Mouse (Mus musculus): ENCODE results near the gene Adm2. TPM values are rescaled to one million over a fixed set of nuclear protein-coding genes. Genes with fewer than 3 reads are reported as not detected.

Adm2 gene
- polyA plus RNA-seq, 1 experiment from 2014 or later, result not detected

- Histone ChIP-seq H3K27me3 (0 out of 2 replicates have a peak, but pooled peaks cover 4% of the 10 kb centered on the region), H3K4me3 (replicated peaks) (peak overlapping the region; percentile 92), H3K9me3 (no peaks in the 10 kb centered on the region), H3K9ac (replicated peaks) (peak overlapping the region; percentile 87), H3K36me3 (no peaks in the 10 kb centered on the region), H3K4me2 (replicated peaks) (peak overlapping the region; percentile 89), H3K27ac (peak overlapping the region; percentile 45; the same call in 1 of the 2 replicates), H3K4me1 (replicated peaks) (peaks cover 38% of the 10 kb centered on the region)
- ATAC-seq, result peak; percentile 75
- under 1% methylated on average over 58 of the region's 58 CpGs for WGBS
Measured at GRCm38 (mm10) chr15:89314511-89315189, 7.9 kb upstream of the Adm2 start.

DNA sequence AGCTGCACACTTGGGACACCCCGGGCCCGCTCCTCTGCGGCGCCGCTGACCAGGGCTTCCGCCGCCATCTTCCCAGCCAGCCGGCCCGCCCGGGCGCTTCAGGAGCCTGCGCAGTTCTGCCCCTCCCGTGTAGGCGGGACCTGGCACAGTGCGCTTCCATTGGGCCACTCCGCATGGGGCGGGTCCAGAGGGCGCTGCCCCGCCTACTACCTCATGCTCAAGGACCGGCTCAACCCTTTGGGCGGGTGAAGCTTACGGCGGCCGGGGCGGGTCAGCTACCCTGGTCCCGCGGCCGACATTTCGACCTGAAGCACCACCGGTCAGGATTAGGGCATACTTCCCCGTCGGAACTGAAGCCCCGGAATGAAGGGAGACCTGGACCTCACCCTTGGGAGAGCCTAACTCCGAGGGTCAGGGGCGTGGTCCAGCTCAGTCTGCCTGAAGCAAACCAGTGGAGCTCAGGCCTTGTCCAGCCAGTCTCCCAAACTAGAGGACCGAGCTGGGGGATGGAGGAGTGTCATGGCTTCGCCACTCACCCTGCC is 7.3 kb upstream of the Adm2 start, which contains the start of gene Sbf1:
Gene Sbf1 (minus strand): TSS at position 122 of the 542 bp plus-strand sequence.
- 0 out of 2 replicates have a peak, but pooled peaks cover 4% of the 10 kb centered on the region for H3K27me3 ChIP-seq
- no peaks in the 10 kb centered on the region for H3K36me3 ChIP-seq
- H3K27ac ChIP-seq, result peak within 1 kb of the TSS; percentile 68
- peak within 1 kb of the TSS; percentile 87 for H3K9ac ChIP-seq (replicated peaks)
- H3K4me1 ChIP-seq (replicated peaks), result peaks cover 37% of the 10 kb centered on the region
- peak within 1 kb of the TSS; percentile 89 for H3K4me2 ChIP-seq (replicated peaks)
- under 1% methylated on average over 33 of the region's 37 CpGs for WGBS
- peak; percentile 100 for ATAC-seq
- no peaks in the 10 kb centered on the region for H3K9me3 ChIP-seq
- H3K4me3 ChIP-seq (replicated peaks), result peak within 1 kb of the TSS; percentile 92

DNA sequence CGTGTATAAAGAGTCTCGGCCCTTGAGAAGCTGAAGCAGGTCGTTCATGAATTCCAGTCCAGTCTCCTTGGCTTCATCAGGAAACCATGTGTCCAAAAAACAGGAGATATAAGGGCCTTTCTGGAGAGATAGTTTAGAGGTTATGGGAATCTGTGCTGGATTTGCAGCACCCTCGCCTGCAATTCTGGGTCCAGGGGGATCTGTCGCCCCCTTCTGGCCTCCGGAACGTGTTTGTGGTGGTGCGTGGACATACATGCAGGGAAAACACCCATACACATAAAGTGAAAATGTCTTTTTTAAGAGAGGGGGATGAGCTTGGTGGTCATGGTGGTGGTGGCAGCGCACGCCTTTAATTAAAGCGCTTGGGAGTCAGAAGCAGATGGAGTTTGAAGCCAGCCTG is 6.4 kb upstream of the Adm2 start:
- no peaks in the 10 kb centered on the region for H3K36me3 ChIP-seq
- no peak overlapping the region for H3K4me2 ChIP-seq (replicated peaks)
- H3K27me3 ChIP-seq, result 0 out of 2 replicates have a peak, but pooled peaks cover 4% of the 10 kb centered on the region
- ATAC-seq, result no peak
- H3K4me3 ChIP-seq (replicated peaks), result no peak overlapping the region
- no peak overlapping the region for H3K27ac ChIP-seq
- H3K4me1 ChIP-seq (replicated peaks), result peaks cover 28% of the 10 kb centered on the region
- no peaks in the 10 kb centered on the region for H3K9me3 ChIP-seq
- WGBS, result 67% methylated on average over 11 of the region's 11 CpGs
- no peak overlapping the region for H3K9ac ChIP-seq (replicated peaks)

DNA sequence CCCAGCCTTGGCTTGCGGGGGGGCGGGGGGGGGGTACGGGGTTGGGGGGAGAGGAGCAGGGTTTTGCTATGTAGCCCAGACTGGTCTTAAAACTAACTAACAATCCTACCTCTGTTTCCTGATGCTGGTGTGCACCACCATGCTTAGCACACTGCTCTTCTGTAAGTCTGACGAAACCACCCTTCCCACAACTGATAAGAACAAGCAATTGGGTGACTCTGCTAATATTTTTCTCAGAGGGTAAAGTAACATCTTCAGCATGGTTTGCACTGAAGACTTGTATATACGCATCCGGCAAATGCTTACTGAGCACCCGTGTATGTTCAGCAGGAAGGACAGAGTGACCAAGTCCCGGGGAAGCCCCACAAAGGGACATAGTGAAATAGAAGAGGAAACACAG is 1.3 kb upstream of the Adm2 start:
- no peak overlapping the region for H3K27ac ChIP-seq
- no peak overlapping the region for H3K9ac ChIP-seq (replicated peaks)
- H3K27me3 ChIP-seq, result peaks cover 25% of the 10 kb centered on the region
- 0 out of 2 replicates have a peak, but pooled peaks cover 6% of the 10 kb centered on the region for H3K4me1 ChIP-seq (replicated peaks)
- H3K4me3 ChIP-seq (replicated peaks), result no peak overlapping the region
- no peaks in the 10 kb centered on the region for H3K36me3 ChIP-seq
- H3K4me2 ChIP-seq (replicated peaks), result no peak overlapping the region
- H3K9me3 ChIP-seq, result no peaks in the 10 kb centered on the region
- 84% methylated on average over 8 of the region's 8 CpGs for WGBS
- no peak for ATAC-seq

DNA sequence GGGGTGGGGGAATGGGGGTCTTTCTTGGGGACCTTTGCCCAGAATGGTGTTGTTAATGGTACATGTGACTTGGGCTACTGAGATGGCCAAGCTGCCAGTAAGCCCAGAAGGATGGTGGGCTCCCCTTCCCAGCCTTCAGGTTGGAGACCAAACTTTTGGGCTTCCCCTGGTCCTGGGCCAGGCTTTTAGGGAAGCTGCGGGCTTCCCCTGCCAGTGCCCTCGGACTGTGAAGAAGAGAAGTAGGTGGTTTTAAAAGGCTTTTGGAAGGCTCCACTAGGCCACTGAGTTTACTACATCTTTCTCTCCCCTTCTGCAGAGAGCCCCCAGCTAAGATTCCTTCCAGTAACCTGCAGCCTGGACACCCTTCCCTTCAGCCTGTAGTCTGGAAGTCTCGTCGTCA is 1.1 kb downstream of the Adm2 start:
- no peak for ATAC-seq
- H3K36me3 ChIP-seq, result no peaks in the 10 kb centered on the region
- H3K4me1 ChIP-seq (replicated peaks), result 0 out of 2 replicates have a peak, but pooled peaks cover 6% of the 10 kb centered on the region
- no peak overlapping the region for H3K4me3 ChIP-seq (replicated peaks)
- no peak overlapping the region for H3K27ac ChIP-seq
- WGBS, result 90% methylated on average over 4 of the region's 4 CpGs
- peaks cover 21% of the 10 kb centered on the region for H3K27me3 ChIP-seq
- H3K4me2 ChIP-seq (replicated peaks), result no peak overlapping the region
- H3K9ac ChIP-seq (replicated peaks), result no peak overlapping the region
- H3K9me3 ChIP-seq, result no peaks in the 10 kb centered on the region

- Histone ChIP-seq H3K27me3 (peaks cover 19% of the 10 kb centered on the region), H3K4me1 (replicated peaks) (0 out of 2 replicates have a peak, but pooled peaks cover 6% of the 10 kb centered on the region), H3K27ac (no peak overlapping the region), H3K4me2 (replicated peaks) (no peak overlapping the region), H3K9ac (replicated peaks) (no peak overlapping the region), H3K36me3 (no peaks in the 10 kb centered on the region), H3K4me3 (replicated peaks) (no peak overlapping the region), H3K9me3 (no peaks in the 10 kb centered on the region)
- WGBS, result 71% methylated on average over 5 of the region's 5 CpGs
- ATAC-seq, result no peak
Measured at GRCm38 (mm10) chr15:89326441-89326840, 3.9 kb downstream of the Adm2 start.

GRCm38 (mm10) chr15:89334271-89334670 is 11.8 kb downstream of the Adm2 start, which contains the start of gene Miox:
Miox (plus strand) TSS chr15:89334398.
- Histone ChIP-seq H3K4me1 (replicated peaks) (no peaks in the 10 kb centered on the region), H3K27me3 (no peaks in the 10 kb centered on the region), H3K27ac (no peak within 1 kb of the TSS), H3K4me3 (replicated peaks) (no peak within 1 kb of the TSS), H3K9me3 (no peaks in the 10 kb centered on the region), H3K4me2 (replicated peaks) (no peak within 1 kb of the TSS), H3K9ac (replicated peaks) (no peak within 1 kb of the TSS), H3K36me3 (no peaks in the 10 kb centered on the region)
- 94% methylated on average over 7 of the region's 7 CpGs for WGBS
- no peak for ATAC-seq

- Histone ChIP-seq H3K36me3 (no peaks in the 10 kb centered on the region), H3K9me3 (no peaks in the 10 kb centered on the region), H3K27ac (no peak overlapping the region), H3K4me2 (replicated peaks) (no peak overlapping the region), H3K9ac (replicated peaks) (no peak overlapping the region), H3K4me1 (replicated peaks) (no peaks in the 10 kb centered on the region), H3K4me3 (replicated peaks) (no peak overlapping the region), H3K27me3 (no peaks in the 10 kb centered on the region)
- no peak for ATAC-seq
- WGBS, result 83% methylated on average over 17 of the region's 17 CpGs
Measured at GRCm38 (mm10) chr15:89334774-89335537, 12.4 kb downstream of the Adm2 start.

- ATAC-seq, result no peak
Measured at GRCm38 (mm10) chr15:89336422-89336821, 13.9 kb downstream of the Adm2 start.

DNA sequence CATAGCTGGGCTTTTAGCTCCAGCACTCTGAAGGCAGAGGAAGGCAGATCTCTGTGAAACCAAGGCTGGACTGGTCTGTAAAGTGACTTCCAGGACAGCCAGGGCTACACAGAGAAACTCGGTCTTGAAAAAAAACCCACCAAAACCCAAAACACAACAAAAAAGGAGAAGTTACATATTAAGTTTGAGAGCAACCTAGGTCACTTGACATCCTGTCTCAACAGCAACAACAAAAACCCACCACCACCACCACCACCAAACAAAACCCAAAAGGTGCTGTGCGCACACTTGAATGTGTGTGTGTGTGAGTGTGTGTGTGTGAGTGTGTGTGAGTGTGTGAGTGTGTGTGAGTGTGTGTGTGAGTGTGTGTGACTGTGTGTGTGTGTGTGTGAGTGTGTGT is 17.2 kb downstream of the Adm2 start:
- no peaks in the 10 kb centered on the region for H3K4me1 ChIP-seq (replicated peaks)
- no peak overlapping the region for H3K9ac ChIP-seq (replicated peaks)
- H3K4me2 ChIP-seq (replicated peaks), result no peak overlapping the region
- no peaks in the 10 kb centered on the region for H3K9me3 ChIP-seq
- H3K4me3 ChIP-seq (replicated peaks), result no peak overlapping the region
- H3K36me3 ChIP-seq, result no peaks in the 10 kb centered on the region
- 100% methylated on average over 2 of the region's 2 CpGs for WGBS
- no peaks in the 10 kb centered on the region for H3K27me3 ChIP-seq
- H3K27ac ChIP-seq, result no peak overlapping the region
- ATAC-seq, result no peak

More at GRCm38 (mm10) chr15:89336422-89336821, 13.9 kb downstream of the Adm2 start:
- Histone ChIP-seq H3K4me1 (replicated peaks) (no peaks in the 10 kb centered on the region), H3K4me2 (replicated peaks) (no peak overlapping the region), H3K36me3 (no peaks in the 10 kb centered on the region), H3K27me3 (no peaks in the 10 kb centered on the region), H3K4me3 (replicated peaks) (no peak overlapping the region), H3K9ac (replicated peaks) (no peak overlapping the region), H3K27ac (no peak overlapping the region), H3K9me3 (no peaks in the 10 kb centered on the region)
- WGBS, result 87% methylated on average over 14 of the region's 14 CpGs

- Histone ChIP-seq H3K9me3 (no peaks in the 10 kb centered on the region), H3K27ac (no peak overlapping the region), H3K4me3 (replicated peaks) (no peak overlapping the region), H3K4me2 (replicated peaks) (no peak overlapping the region), H3K36me3 (no peaks in the 10 kb centered on the region), H3K9ac (replicated peaks) (no peak overlapping the region), H3K27me3 (no peaks in the 10 kb centered on the region), H3K4me1 (replicated peaks) (no peaks in the 10 kb centered on the region)
- ATAC-seq, result no peak
- 79% methylated on average over 3 of the region's 3 CpGs for WGBS
Measured at GRCm38 (mm10) chr15:89340136-89340535, 17.6 kb downstream of the Adm2 start.

GRCm38 (mm10) chr15:89341678-89342077 is 19.2 kb downstream of the Adm2 start:
- no peak overlapping the region for H3K4me2 ChIP-seq (replicated peaks)
- H3K27ac ChIP-seq, result no peak overlapping the region
- no peak for ATAC-seq
- whole genome bisulfite sequencing, result 37% methylated on average over 1 of the region's 1 CpGs
- no peaks in the 10 kb centered on the region for H3K9me3 ChIP-seq
- H3K27me3 ChIP-seq, result no peaks in the 10 kb centered on the region
- H3K9ac ChIP-seq (replicated peaks), result no peak overlapping the region
- no peaks in the 10 kb centered on the region for H3K4me1 ChIP-seq (replicated peaks)
- H3K4me3 ChIP-seq (replicated peaks), result no peak overlapping the region
- H3K36me3 ChIP-seq, result no peaks in the 10 kb centered on the region
